Mouse (Mus musculus): ENCODE results near the gene Ceacam15. TPM values are rescaled to one million over a fixed set of nuclear protein-coding genes. Genes with fewer than 3 reads are reported as not detected.
A peak's percentile ranks its signal among the peaks of the same experiment; 100 is the strongest.

Gene Ceacam15
- total and polyA plus RNA-seq, 2 experiments from 2014 or later: not detected

DNA sequence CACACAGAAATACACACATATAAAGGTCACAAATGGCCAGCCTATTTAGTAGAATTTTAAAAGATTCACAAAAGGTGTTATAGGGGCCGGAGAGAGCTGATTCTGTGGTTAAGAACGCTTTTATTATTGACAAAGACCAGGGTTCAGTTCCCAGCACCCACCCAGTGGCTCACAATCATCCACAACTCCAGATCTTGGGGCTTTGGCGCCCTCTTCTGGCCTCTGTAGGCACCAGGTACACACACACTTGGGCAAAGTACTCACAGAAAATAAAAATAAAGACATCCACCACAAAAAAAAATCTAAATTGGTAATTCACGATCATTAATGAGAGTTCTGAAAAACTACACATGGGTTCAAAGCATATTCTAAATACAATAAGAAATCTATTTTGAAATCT is 43.6 kb downstream of the Ceacam15 start:
- no peak for DNase-seq (ENCODE audit: low spot score)
- Histone ChIP-seq H3K27ac (ENCODE audit: low read depth, low read length) (no peak overlapping the region), H3K4me2 (ENCODE audit: low read depth, low read length, poor library complexity, severe bottlenecking) (no peak overlapping the region), H3K9me3 (ENCODE audit: low read length) (no peaks in the 10 kb centered on the region), H3K4me1 (ENCODE audit: insufficient read depth, low read length) (no peaks in the 10 kb centered on the region), H3K4me3 (ENCODE audit: low read depth, low read length) (no peak overlapping the region), H3K27me3 (ENCODE audit: insufficient read depth, low read length) (no peaks in the 10 kb centered on the region), H3K36me3 (ENCODE audit: insufficient read depth, low read length) (no peaks in the 10 kb centered on the region), H3K9ac (replicated peaks; ENCODE audit: low read length, poor library complexity, severe bottlenecking) (no peak overlapping the region)
- no peak for ATAC-seq (ENCODE audit: low FRiP score)
- 75% methylated on average over 4 of the region's 4 CpGs for WGBS
- no peak for TF ChIP-seq CTCF (IDR thresholded peaks at IDR 0.05)

DNA sequence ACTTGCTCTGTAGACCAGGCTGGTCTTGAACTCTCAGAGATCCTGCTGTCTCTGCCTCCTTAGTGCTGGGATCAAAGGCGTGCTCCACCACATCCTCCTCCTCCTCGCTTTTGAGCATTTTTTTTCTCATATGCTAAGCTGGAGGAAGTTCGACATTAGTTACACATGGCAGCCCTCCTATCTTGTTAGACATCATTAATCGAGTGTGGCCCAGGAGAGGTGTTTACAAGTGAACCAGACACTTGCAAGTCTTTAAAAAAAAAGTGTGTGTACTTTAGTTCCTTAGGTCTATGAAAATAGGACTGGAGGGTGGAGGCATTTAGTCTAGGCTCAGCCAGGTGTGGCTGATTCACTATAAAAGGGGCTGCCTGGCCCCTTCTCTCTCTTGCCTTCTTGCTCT is 44.5 kb downstream of the Ceacam15 start:
- ATAC-seq (ENCODE audit: low FRiP score) (no peak), DNase-seq (ENCODE audit: low spot score) (no peak)
- Histone ChIP-seq H3K4me3 (ENCODE audit: low read depth, low read length) (no peak overlapping the region), H3K4me2 (ENCODE audit: low read depth, low read length, poor library complexity, severe bottlenecking) (no peak overlapping the region), H3K9me3 (ENCODE audit: low read length) (no peaks in the 10 kb centered on the region), H3K9ac (replicated peaks; ENCODE audit: low read length, poor library complexity, severe bottlenecking) (no peak overlapping the region), H3K36me3 (ENCODE audit: insufficient read depth, low read length) (no peaks in the 10 kb centered on the region), H3K4me1 (ENCODE audit: insufficient read depth, low read length) (no peaks in the 10 kb centered on the region), H3K27me3 (ENCODE audit: insufficient read depth, low read length) (no peaks in the 10 kb centered on the region), H3K27ac (ENCODE audit: low read depth, low read length) (no peak overlapping the region)
- WGBS: 75% methylated on average over 4 of the region's 4 CpGs
- TF ChIP-seq CTCF (IDR thresholded peaks at IDR 0.05): no peak

DNA sequence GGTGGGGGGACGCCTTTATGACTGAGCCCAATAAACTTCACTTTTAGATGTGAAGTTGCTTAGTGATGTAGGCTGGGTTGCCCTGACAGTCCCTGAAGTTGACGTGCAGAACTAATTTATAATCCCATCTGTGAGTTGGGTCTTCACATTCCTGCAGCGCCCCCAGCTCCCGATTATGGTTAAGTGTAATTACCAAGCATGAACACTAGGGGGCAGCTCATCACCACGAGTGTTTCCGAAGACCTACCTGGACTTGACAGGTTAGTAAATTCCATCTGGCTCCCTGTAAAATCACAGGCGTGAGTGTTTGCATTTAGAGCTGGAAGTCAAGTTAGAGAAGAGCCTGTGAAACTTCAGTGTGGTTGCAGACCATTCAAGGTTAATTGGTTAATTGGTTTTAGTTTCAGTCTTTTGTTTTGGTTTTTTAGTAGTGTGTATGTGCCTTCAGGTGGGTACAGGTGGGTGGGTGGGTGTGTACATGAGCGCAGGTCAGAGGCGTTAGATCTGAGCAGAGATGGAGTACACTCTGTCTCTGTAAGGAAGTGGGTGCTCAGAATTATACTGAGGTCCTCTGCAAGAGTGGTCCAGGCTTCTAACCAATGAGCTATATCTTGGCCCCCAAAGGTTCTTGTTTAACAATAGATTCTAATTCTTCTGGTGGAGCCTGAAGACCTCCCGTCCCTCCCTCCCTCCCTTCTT is 45.8 kb downstream of the Ceacam15 start:
- no peak for ATAC-seq (ENCODE audit: low FRiP score)
- DNase-seq (ENCODE audit: low spot score): peak; percentile 81
- Histone ChIP-seq H3K9ac (replicated peaks; ENCODE audit: low read length, poor library complexity, severe bottlenecking) (no peak overlapping the region), H3K9me3 (ENCODE audit: low read length) (no peaks in the 10 kb centered on the region), H3K4me1 (ENCODE audit: insufficient read depth, low read length) (no peaks in the 10 kb centered on the region), H3K4me3 (ENCODE audit: low read depth, low read length) (no peak overlapping the region), H3K27ac (ENCODE audit: low read depth, low read length) (no peak overlapping the region), H3K4me2 (ENCODE audit: low read depth, low read length, poor library complexity, severe bottlenecking) (no peak overlapping the region), H3K27me3 (ENCODE audit: insufficient read depth, low read length) (no peaks in the 10 kb centered on the region), H3K36me3 (ENCODE audit: insufficient read depth, low read length) (no peaks in the 10 kb centered on the region)
- peak; percentile 98 for TF ChIP-seq CTCF (IDR thresholded peaks at IDR 0.05)
- 16% methylated on average over 10 of the region's 10 CpGs for WGBS

DNA sequence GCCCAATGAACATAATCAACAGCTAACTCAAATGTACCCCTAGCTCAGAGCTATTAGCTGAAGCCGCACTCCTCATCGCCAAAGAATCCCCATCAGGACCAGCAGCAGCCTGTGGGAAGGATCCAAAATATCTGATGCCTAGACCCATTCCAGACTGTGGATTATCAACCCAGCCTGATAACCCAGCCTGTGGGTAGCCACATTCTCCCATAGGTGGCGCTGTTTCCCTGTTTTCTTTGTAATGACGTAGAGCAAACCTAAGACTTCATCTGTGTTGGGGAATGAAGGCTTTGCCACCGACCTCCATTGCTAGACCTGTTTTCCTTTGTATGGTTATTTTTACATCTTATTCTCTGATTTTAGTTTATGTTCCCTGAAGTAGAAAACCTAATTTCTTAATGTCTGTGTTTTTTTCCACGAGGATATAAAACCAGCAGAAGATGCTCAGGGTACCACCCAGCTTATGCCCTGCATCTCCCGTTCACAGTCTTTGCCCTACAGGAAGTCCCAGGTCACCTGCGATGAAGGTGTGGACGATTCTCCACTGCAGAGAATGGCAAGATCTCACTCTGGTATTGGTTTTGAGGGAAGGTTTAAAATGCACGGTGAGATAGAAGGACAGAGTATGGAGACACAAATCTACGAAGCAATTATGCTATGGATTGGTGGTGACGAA is 47.3 kb downstream of the Ceacam15 start:
- peak overlapping the region; percentile 69 for H3K27ac ChIP-seq (ENCODE audit: low read depth, low read length)
- H3K9ac ChIP-seq (replicated peaks; ENCODE audit: low read length, poor library complexity, severe bottlenecking): no peak overlapping the region
- WGBS: 36% methylated on average over 12 of the region's 12 CpGs

DNA sequence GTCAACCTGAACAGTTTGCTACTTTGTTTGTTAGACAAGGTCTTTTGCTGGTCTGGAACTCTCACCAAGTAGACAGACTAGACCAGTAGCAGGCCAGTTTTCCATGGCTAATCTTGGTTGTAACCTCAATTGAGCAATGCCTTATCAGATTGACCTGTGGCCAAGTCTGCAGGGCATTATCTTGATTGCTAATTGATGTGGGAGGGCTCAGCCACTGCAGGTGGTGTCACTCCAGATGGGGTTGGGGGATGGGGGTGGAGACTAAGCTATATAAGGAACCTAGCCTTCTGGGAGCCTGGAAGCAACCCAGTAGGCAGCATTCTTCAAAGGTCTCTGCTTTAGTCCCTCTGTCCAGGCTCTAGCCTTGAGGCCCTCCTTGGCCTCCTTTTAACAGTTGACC is 51.8 kb downstream of the Ceacam15 start:
- no peak for TF ChIP-seq CTCF (IDR thresholded peaks at IDR 0.05)
- Histone ChIP-seq H3K27ac (ENCODE audit: low read depth, low read length) (no peak overlapping the region), H3K27me3 (ENCODE audit: insufficient read depth, low read length) (no peaks in the 10 kb centered on the region), H3K4me3 (ENCODE audit: low read depth, low read length) (no peak overlapping the region), H3K9ac (replicated peaks; ENCODE audit: low read length, poor library complexity, severe bottlenecking) (no peak overlapping the region), H3K4me1 (ENCODE audit: insufficient read depth, low read length) (0 out of 2 replicates have a peak, but pooled peaks cover 2% of the 10 kb centered on the region), H3K9me3 (ENCODE audit: low read length) (no peaks in the 10 kb centered on the region), H3K4me2 (ENCODE audit: low read depth, low read length, poor library complexity, severe bottlenecking) (no peak overlapping the region), H3K36me3 (ENCODE audit: insufficient read depth, low read length) (no peaks in the 10 kb centered on the region)
- ATAC-seq (ENCODE audit: low FRiP score) (no peak), DNase-seq (ENCODE audit: low spot score) (no peak)

More for the DNA sequence above, 47.3 kb downstream of the Ceacam15 start:
- H3K4me1 ChIP-seq (ENCODE audit: insufficient read depth, low read length): no peaks in the 10 kb centered on the region
- peak overlapping the region; percentile 25 for H3K4me2 ChIP-seq (ENCODE audit: low read depth, low read length, poor library complexity, severe bottlenecking)
- no peaks in the 10 kb centered on the region for H3K36me3 ChIP-seq (ENCODE audit: insufficient read depth, low read length)
- TF ChIP-seq CTCF (IDR thresholded peaks at IDR 0.05): peak; percentile 99
- H3K4me3 ChIP-seq (ENCODE audit: low read depth, low read length): no peak overlapping the region
- H3K9me3 ChIP-seq (ENCODE audit: low read length): no peaks in the 10 kb centered on the region
- no peaks in the 10 kb centered on the region for H3K27me3 ChIP-seq (ENCODE audit: insufficient read depth, low read length)
- ATAC-seq (ENCODE audit: low FRiP score) (peak; percentile 87), DNase-seq (ENCODE audit: low spot score) (peak; percentile 91)

DNA sequence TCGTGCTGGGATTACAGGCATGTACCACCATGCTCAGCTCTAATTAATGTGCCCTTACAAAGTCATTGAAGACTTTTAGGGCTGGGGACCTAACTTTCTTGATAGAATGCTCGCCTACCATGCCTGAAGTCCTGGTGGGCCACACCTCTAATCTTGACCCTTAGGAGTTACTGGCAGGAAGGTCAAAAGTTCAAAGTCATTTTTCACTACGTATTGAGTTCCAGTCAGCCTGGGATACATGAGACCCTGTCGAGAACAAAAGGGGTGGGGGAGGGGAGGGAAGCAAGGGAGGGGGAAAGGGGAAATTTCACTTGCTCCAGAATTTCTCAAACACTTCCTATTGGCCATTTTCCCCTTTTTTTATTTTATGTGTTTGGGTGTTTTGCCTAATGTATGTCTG is 52.4 kb downstream of the Ceacam15 start:
- DNase-seq (ENCODE audit: low spot score) (no peak), ATAC-seq (ENCODE audit: low FRiP score) (no peak)
- Histone ChIP-seq H3K4me3 (ENCODE audit: low read depth, low read length) (no peak overlapping the region), H3K27ac (ENCODE audit: low read depth, low read length) (no peak overlapping the region), H3K4me2 (ENCODE audit: low read depth, low read length, poor library complexity, severe bottlenecking) (no peak overlapping the region), H3K36me3 (ENCODE audit: insufficient read depth, low read length) (no peaks in the 10 kb centered on the region), H3K27me3 (ENCODE audit: insufficient read depth, low read length) (no peaks in the 10 kb centered on the region), H3K4me1 (ENCODE audit: insufficient read depth, low read length) (0 out of 2 replicates have a peak, but pooled peaks cover 2% of the 10 kb centered on the region), H3K9ac (replicated peaks; ENCODE audit: low read length, poor library complexity, severe bottlenecking) (no peak overlapping the region), H3K9me3 (ENCODE audit: low read length) (no peaks in the 10 kb centered on the region)
- 72% methylated on average over 4 of the region's 4 CpGs for WGBS
- TF ChIP-seq CTCF (IDR thresholded peaks at IDR 0.05): no peak

Other genes with a start within 250 kb of the Ceacam15 start
- gene Tmem160, start 222.9 kb downstream of the Ceacam15 start, total RNA-seq (2014; rRNA removed): 43.1 and 55.6 TPM in 2 replicates
- 105 and 108 TPM in 2 replicates for gene Tmem160, start 222.9 kb downstream of the Ceacam15 start, polyA plus RNA-seq (2015; fragmentation: Nextera tagmentation; extraction: Ambion mirVana)
- 9.4 and 11.1 TPM in 2 replicates for gene Npas1, start 198.0 kb downstream of the Ceacam15 start, total RNA-seq (2014; rRNA removed)
- gene Npas1, start 198.0 kb downstream of the Ceacam15 start, polyA plus RNA-seq (2015; fragmentation: Nextera tagmentation; extraction: Ambion mirVana): 9.5 and 12.3 TPM in 2 replicates
- 157 and 177 TPM in 2 replicates for gene Arhgap35, start 60.7 kb downstream of the Ceacam15 start, total RNA-seq (2014; rRNA removed)
- gene Arhgap35, start 60.7 kb downstream of the Ceacam15 start, polyA plus RNA-seq (2015; fragmentation: Nextera tagmentation; extraction: Ambion mirVana): 25.3 and 26.9 TPM in 2 replicates
- gene Ceacam9, start 46.2 kb upstream of the Ceacam15 start, total RNA-seq (2014; rRNA removed): not detected in 2 replicates
- gene Ceacam9, start 46.2 kb upstream of the Ceacam15 start, polyA plus RNA-seq (2015; fragmentation: Nextera tagmentation; extraction: Ambion mirVana): 0.21 and 0.39 TPM in 2 replicates
- gene Ap2s1, start 62.7 kb upstream of the Ceacam15 start, total RNA-seq (2014; rRNA removed): 516 and 573 TPM in 2 replicates
- 556 and 589 TPM in 2 replicates for gene Ap2s1, start 62.7 kb upstream of the Ceacam15 start, polyA plus RNA-seq (2015; fragmentation: Nextera tagmentation; extraction: Ambion mirVana)
- gene Slc1a5, start 105.6 kb upstream of the Ceacam15 start, total RNA-seq (2014; rRNA removed): 15.2 and 20.1 TPM in 2 replicates
- gene Slc1a5, start 105.6 kb upstream of the Ceacam15 start, polyA plus RNA-seq (2015; fragmentation: Nextera tagmentation; extraction: Ambion mirVana): 8.9 and 9.2 TPM in 2 replicates
- gene Strn4, start 140.2 kb upstream of the Ceacam15 start, total RNA-seq (2014; rRNA removed): 252 and 291 TPM in 2 replicates
- 156 and 165 TPM in 2 replicates for gene Strn4, start 140.2 kb upstream of the Ceacam15 start, polyA plus RNA-seq (2015; fragmentation: Nextera tagmentation; extraction: Ambion mirVana)
- 81.4 and 85.9 TPM in 2 replicates for gene Fkrp, start 141.0 kb upstream of the Ceacam15 start, total RNA-seq (2014; rRNA removed)
- 50.0 and 53.5 TPM in 2 replicates for gene Fkrp, start 141.0 kb upstream of the Ceacam15 start, polyA plus RNA-seq (2015; fragmentation: Nextera tagmentation; extraction: Ambion mirVana)
- gene Prkd2, start 167.2 kb upstream of the Ceacam15 start, total RNA-seq (2014; rRNA removed): 3.2 and 4.9 TPM in 2 replicates
- gene Prkd2, start 167.2 kb upstream of the Ceacam15 start, polyA plus RNA-seq (2015; fragmentation: Nextera tagmentation; extraction: Ambion mirVana): 3.9 TPM in 2 replicates
- gene Dact3, start 199.6 kb upstream of the Ceacam15 start, total RNA-seq (2014; rRNA removed): 86.0 and 107 TPM in 2 replicates
- 7.5 and 7.7 TPM in 2 replicates for gene Dact3, start 199.6 kb upstream of the Ceacam15 start, polyA plus RNA-seq (2015; fragmentation: Nextera tagmentation; extraction: Ambion mirVana)
- 1.9 and 5.2 TPM in 2 replicates for gene Gng8, start 216.1 kb upstream of the Ceacam15 start, total RNA-seq (2014; rRNA removed)
- gene Gng8, start 216.1 kb upstream of the Ceacam15 start, polyA plus RNA-seq (2015; fragmentation: Nextera tagmentation; extraction: Ambion mirVana): 12.3 and 15.9 TPM in 2 replicates
- 0.11 and 0.14 TPM in 2 replicates for gene Ptgir, start 230.8 kb upstream of the Ceacam15 start, total RNA-seq (2014; rRNA removed)
- gene Ptgir, start 230.8 kb upstream of the Ceacam15 start, polyA plus RNA-seq (2015; fragmentation: Nextera tagmentation; extraction: Ambion mirVana): 0.11 TPM in 1 of 2 replicates, not detected in the other
- 1,835 and 1,985 TPM in 2 replicates for gene Calm3, start 248.4 kb upstream of the Ceacam15 start, total RNA-seq (2014; rRNA removed)
- 467 and 471 TPM in 2 replicates for gene Calm3, start 248.4 kb upstream of the Ceacam15 start, polyA plus RNA-seq (2015; fragmentation: Nextera tagmentation; extraction: Ambion mirVana)